Comparison of ENCODE assay signal across 8 mouse cellular contexts in the genomic region with DNA sequence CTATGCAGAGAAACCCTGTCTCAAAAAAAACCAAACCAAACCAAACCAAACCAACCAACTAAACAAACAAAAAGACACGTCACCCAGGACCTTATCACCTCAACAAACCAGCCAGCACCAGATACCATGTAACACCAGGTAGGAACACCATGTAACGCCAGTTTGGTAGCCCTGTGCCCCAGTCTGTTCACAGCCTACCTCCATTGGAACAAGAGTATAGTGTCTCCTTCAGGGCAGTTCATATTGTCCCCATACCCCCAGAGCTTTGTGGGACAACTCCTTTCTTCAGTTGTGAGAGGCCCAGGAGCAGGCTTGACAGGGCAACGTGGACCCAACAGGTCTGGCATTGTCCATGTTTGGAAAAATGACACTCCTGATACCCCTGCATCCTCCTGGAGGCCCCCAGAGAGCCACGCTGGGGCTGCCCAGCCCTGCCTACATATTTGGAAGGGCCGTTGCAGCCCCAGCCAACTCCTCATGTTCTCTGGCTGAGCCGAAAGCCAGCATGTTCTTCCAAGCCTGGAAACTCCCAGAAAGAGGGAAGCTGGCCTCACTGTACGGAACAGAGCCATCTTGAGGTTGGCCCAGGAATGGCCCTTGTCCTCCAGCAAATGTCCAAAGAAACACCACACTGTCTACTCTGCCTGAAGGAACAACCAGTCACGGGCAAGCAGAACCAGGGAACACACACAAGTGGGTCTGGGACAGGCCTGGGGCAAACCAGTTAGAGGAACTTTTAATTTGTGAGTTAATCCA.
DNase-seq lines count a peak whose midpoint lies in the region; ATAC-seq and TF ChIP-seq lines count a peak whose summit lies in the region.

No protein-coding gene starts in this region.

- peak; percentile 26 to 64 for DNase-seq in layer of hippocampus, postnatal 14 days (ENCODE audit: low spot score in 2 of 2)
- DNase-seq in layer of hippocampus, adult 11-12 months (ENCODE audit: low spot score) = no peak
- peak; percentile 68 to 73 for DNase-seq in gastrocnemius, postnatal 36 days
- DNase-seq in kidney, postnatal 0 days (ENCODE audit: low spot score) = peak; percentile 49
- DNase-seq in forebrain, embryonic 11.5 days (ENCODE audit: low spot score) = no peak
- no peak for DNase-seq in right cerebral cortex, postnatal 36 days (ENCODE audit: low spot score in 2 of 2)

- intact Hi-C loops in gastrocnemius, postnatal 36 days (cut with DNase I) = loop anchor here (2.0 to 10.0 kb wide), 3 partner anchors 56 to 276 kb away; a partner anchor contains a TSS

- ATAC-seq in kidney, postnatal 0 days (replicated peaks; ENCODE audit: low FRiP score, low read depth) = no peak
- ATAC-seq in stomach, embryonic 14.5 days (ENCODE audit: insufficient number of reproducible peaks, insufficient read depth, low FRiP score, low read depth) = no peak
- ATAC-seq in forebrain, embryonic 11.5 days (replicated peaks; ENCODE audit: low FRiP score) = no peak

- H3K4me2 ChIP-seq in kidney, postnatal 0 days (ENCODE audit: low read length) = no peak overlapping the region
- H3K4me2 ChIP-seq in stomach, embryonic 14.5 days (replicated peaks; ENCODE audit: low read depth, low read length) = no peak overlapping the region
- H3K4me2 ChIP-seq in forebrain, embryonic 11.5 days (ENCODE audit: low read depth, low read length, severe bottlenecking) = no peak overlapping the region

- no peak overlapping the region for H3K4me3 ChIP-seq in brown adipose tissue, adult 24 weeks (ENCODE audit: insufficient read depth, low read depth, low read length)
- no peak overlapping the region for H3K4me3 ChIP-seq in kidney, postnatal 0 days (replicated peaks; ENCODE audit: low read depth, low read length)
- no peak overlapping the region for H3K4me3 ChIP-seq in stomach, embryonic 14.5 days (ENCODE audit: low read depth, low read length)
- no peak overlapping the region for H3K4me3 ChIP-seq in forebrain, embryonic 11.5 days (ENCODE audit: low read depth, low read length)

- H3K9ac ChIP-seq in kidney, postnatal 0 days (ENCODE audit: low read depth, low read length) = no peak overlapping the region
- no peak overlapping the region for H3K9ac ChIP-seq in stomach, embryonic 14.5 days (replicated peaks; ENCODE audit: low read depth, low read length)
- H3K9ac ChIP-seq in forebrain, embryonic 11.5 days (ENCODE audit: low read length) = no peak overlapping the region

- no peaks in the 10 kb centered on the region for H3K36me3 ChIP-seq in kidney, postnatal 0 days (ENCODE audit: insufficient read depth, low read length)
- H3K36me3 ChIP-seq in stomach, embryonic 14.5 days (ENCODE audit: control insufficient read depth, insufficient read depth, low read length) = no peaks in the 10 kb centered on the region
- H3K36me3 ChIP-seq in forebrain, embryonic 11.5 days (ENCODE audit: control insufficient read depth, insufficient read depth, low read length) = no peaks in the 10 kb centered on the region

- no peaks in the 10 kb centered on the region for H3K9me3 ChIP-seq in kidney, postnatal 0 days (replicated peaks; ENCODE audit: low read length)
- no peaks in the 10 kb centered on the region for H3K9me3 ChIP-seq in stomach, embryonic 14.5 days (ENCODE audit: control insufficient read depth, low read depth, low read length)
- H3K9me3 ChIP-seq in forebrain, embryonic 11.5 days (ENCODE audit: control insufficient read depth, low read length) = no peaks in the 10 kb centered on the region

- no peaks in the 10 kb centered on the region for H3K27me3 ChIP-seq in kidney, postnatal 0 days (ENCODE audit: insufficient read depth, low read length)
- H3K27me3 ChIP-seq in stomach, embryonic 14.5 days (ENCODE audit: control insufficient read depth, insufficient read depth, low read length) = no peaks in the 10 kb centered on the region
- no peaks in the 10 kb centered on the region for H3K27me3 ChIP-seq in forebrain, embryonic 11.5 days (ENCODE audit: control insufficient read depth, insufficient read depth, low read length)

- peak; percentile 58 for TF ChIP-seq CTCF in kidney, postnatal 0 days (IDR thresholded peaks at IDR 0.05; ENCODE audit: low read depth)

- H3K4me1 ChIP-seq in brown adipose tissue, adult 24 weeks (ENCODE audit: control insufficient read depth, insufficient read depth, insufficient read length, low read length) = peaks cover 14% of the 10 kb centered on the region
- H3K4me1 ChIP-seq in kidney, postnatal 0 days (replicated peaks; ENCODE audit: insufficient read depth, low read length) = peaks cover 3% of the 10 kb centered on the region; the same call in 1 of the 2 replicates
- peaks cover 8% of the 10 kb centered on the region; the same call in 1 of the 2 replicates for H3K4me1 ChIP-seq in stomach, embryonic 14.5 days (ENCODE audit: control insufficient read depth, insufficient read depth, low read length)
- H3K4me1 ChIP-seq in forebrain, embryonic 11.5 days (replicated peaks; ENCODE audit: control insufficient read depth, insufficient read depth, low read length) = no peaks in the 10 kb centered on the region

- WGBS in kidney, postnatal 0 days = 67% methylated on average over 8 of the region's 8 CpGs
- 79% methylated on average over 8 of the region's 8 CpGs for WGBS in stomach, embryonic 14.5 days
- 74% methylated on average over 8 of the region's 8 CpGs for WGBS in forebrain, embryonic 11.5 days

- H3K27ac ChIP-seq in brown adipose tissue, adult 24 weeks (replicated peaks; ENCODE audit: low read depth, low read length) = peak overlapping the region; percentile 58
- H3K27ac ChIP-seq in kidney, postnatal 0 days = no peak overlapping the region
- peak overlapping the region; percentile 33; the same call in 1 of the 2 replicates for H3K27ac ChIP-seq in stomach, embryonic 14.5 days (ENCODE audit: low read length)
- H3K27ac ChIP-seq in forebrain, embryonic 11.5 days (ENCODE audit: low read depth, low read length) = no peak overlapping the region

Comparison
In these comparisons a context has a peak if more than half of its experiments do, and no peak if none do; other contexts are left out.
1. DNase-seq: peak in layer of hippocampus, postnatal 14 days (2 of 2), gastrocnemius, postnatal 36 days (2 of 2) and kidney, postnatal 0 days (single experiment); none in layer of hippocampus, adult 11-12 months (single experiment), forebrain, embryonic 11.5 days (single experiment) and right cerebral cortex, postnatal 36 days (0 of 2).
2. H3K27ac ChIP-seq: peak in brown adipose tissue, adult 24 weeks (single experiment) and stomach, embryonic 14.5 days (single experiment); none in kidney, postnatal 0 days (single experiment) and forebrain, embryonic 11.5 days (single experiment).